Mouse (Mus musculus) lung, embryonic 14.5 days (tissue): ENCODE data around the gene Fzd2. TPM values are rescaled to one million over a fixed set of nuclear protein-coding genes. Genes with fewer than 3 reads are reported as not detected.
"Not testable (repeated sequence)": the region's sequence is repeated elsewhere in the genome, so short reads cannot be mapped to it uniquely, and the experiment has no call there.

Source experiments
- ATAC-seq: fragments of 200-750 bp; cut with Nextera tagmentation; 2 replicates; pipeline ENCODE4 v1.8.0; 2017; ENCODE audit warnings: mild to moderate bottlenecking, moderate TSS enrichment, moderate library complexity; ENCODE audit not compliant: insufficient read depth
- DNase-seq: peaks from one replicate; pipeline ENCODE4 v3.0.0-alpha.2; 2015
- H3K27ac ChIP-seq: fragments of 300-500 bp; sonication (generic); 2 replicates; pipeline ENCODE4 v1.5.1; 2014; ENCODE audit warnings: low read depth, mild to moderate bottlenecking, moderate library complexity
- H3K27me3 ChIP-seq: fragments of 300-500 bp; sonication (generic); 2 replicates; pipeline ENCODE4 v1.6.1; 2014; ENCODE audit warnings: low read length, control low read depth; ENCODE audit not compliant: insufficient read depth
- H3K36me3 ChIP-seq: fragments of 300-500 bp; sonication (generic); 2 replicates; pipeline ENCODE4 v1.6.1; 2014; ENCODE audit warnings: control low read depth; ENCODE audit not compliant: insufficient read depth
- H3K4me1 ChIP-seq: fragments of 300-500 bp; sonication (generic); 2 replicates; pipeline ENCODE4 v1.6.1; 2014; ENCODE audit warnings: antibody characterized with exemption, control low read depth; ENCODE audit not compliant: insufficient read depth
- H3K4me2 ChIP-seq: fragments of 300-500 bp; sonication (generic); 2 replicates; pipeline ENCODE4 v1.6.1; 2014; ENCODE audit warnings: mild to moderate bottlenecking
- H3K4me3 ChIP-seq: fragments of 300-500 bp; sonication (generic); 2 replicates; pipeline ENCODE4 v1.5.1; 2014; ENCODE audit warnings: low read depth, low read length
- H3K9ac ChIP-seq: fragments of 300-500 bp; sonication (generic); 2 replicates; pipeline ENCODE4 v1.6.1; 2014
- H3K9me3 ChIP-seq: fragments of 300-500 bp; sonication (generic); 2 replicates; pipeline ENCODE4 v1.6.1; 2016; ENCODE audit warnings: low read depth, low read length, control low read depth
- CTCF ChIP-seq: IDR thresholded peaks from 2 replicates; pipeline ENCODE4 v1.5.1; 2016; ENCODE audit warnings: antibody characterized with exemption, low read depth
- WGBS: fragments of 180-500 bp; shearing (Covaris S2); extraction: QIAGEN DNeasy Blood & Tissue Kit; methylation state at CpG from one replicate; pipeline ENCODE4 v1.1.7; 2014; 5-methylcytosine and 5-hydroxymethylcytosine counted together
- polyA plus RNA-seq: library from polyadenylated mRNA; unstranded; fragments of >200 nt; fragmentation: Nextera tagmentation; extraction: Ambion mirVana; gene quantifications from 2 replicates; pipeline ENCODE4 v1.2.1, GENCODE M21; 2014

Fzd2 gene
- 40.0 and 42.9 TPM in 2 replicates for polyA plus RNA-seq

GRCm38 (mm10) chr11:102604010-102604584 lies at the start of gene Fzd2:
Gene Fzd2 (plus strand): TSS chr11:102604396.
- Histone ChIP-seq H3K4me1 (peaks cover 6% of the 10 kb centered on the region; the same call in 1 of the 2 replicates), H3K4me2 (peak within 1 kb of the TSS; percentile 80), H3K9ac (peak within 1 kb of the TSS; percentile 96), H3K27ac (peak within 1 kb of the TSS; percentile 99), H3K27me3 (no peaks in the 10 kb centered on the region; the same call in 1 of the 2 replicates), H3K4me3 (peak within 1 kb of the TSS; percentile 89), H3K9me3 (no peaks in the 10 kb centered on the region), H3K36me3 (peaks cover 7% of the 10 kb centered on the region)
- ATAC-seq (peak; percentile 93), DNase-seq (peak; percentile 98)
- TF ChIP-seq CTCF, result no peak
- WGBS, result under 1% methylated on average over 31 of the region's 31 CpGs

- peak overlapping the region; percentile 98 for H3K9ac ChIP-seq
- ATAC-seq (peak; percentile 39), DNase-seq (peak; percentile 27)
- H3K27ac ChIP-seq, result peak overlapping the region; percentile 94
- TF ChIP-seq CTCF, result no peak
- H3K27me3 ChIP-seq, result no peaks in the 10 kb centered on the region
- under 1% methylated on average over 37 of the region's 39 CpGs for WGBS
- no peaks in the 10 kb centered on the region for H3K9me3 ChIP-seq
- H3K36me3 ChIP-seq, result no peaks in the 10 kb centered on the region
- H3K4me1 ChIP-seq, result peaks cover 10% of the 10 kb centered on the region; the same call in 1 of the 2 replicates
- peak overlapping the region; percentile 98 for H3K4me3 ChIP-seq
- peak overlapping the region; percentile 90 for H3K4me2 ChIP-seq
Observed at GRCm38 (mm10) chr11:102555400-102556030, 48.7 kb upstream of the Fzd2 start.

GRCm38 (mm10) chr11:102556031-102556715 lies 48.0 kb upstream of the Fzd2 start, which contains the start of gene Gpatch8:
Gene Gpatch8 (minus strand): TSS chr11:102556392.
- Histone ChIP-seq H3K27me3 (no peaks in the 10 kb centered on the region), H3K4me3 (peak within 1 kb of the TSS; percentile 98), H3K9me3 (no peaks in the 10 kb centered on the region), H3K36me3 (no peaks in the 10 kb centered on the region), H3K4me2 (peak within 1 kb of the TSS; percentile 90), H3K4me1 (peaks cover 10% of the 10 kb centered on the region; the same call in 1 of the 2 replicates), H3K9ac (peak within 1 kb of the TSS; percentile 98), H3K27ac (peak within 1 kb of the TSS; percentile 94)
- no peak for TF ChIP-seq CTCF
- peak; percentile 97 for ATAC-seq
- DNase-seq, result peak; percentile 99
- WGBS, result under 1% methylated on average over 45 of the region's 55 CpGs

GRCm38 (mm10) chr11:102556716-102557074 lies 47.5 kb upstream of the Fzd2 start:
- no peak for TF ChIP-seq CTCF
- Histone ChIP-seq H3K9ac (no peak overlapping the region), H3K4me2 (peak overlapping the region; percentile 90), H3K36me3 (no peaks in the 10 kb centered on the region), H3K27ac (peak overlapping the region; percentile 94; the same call in 1 of the 2 replicates), H3K27me3 (no peaks in the 10 kb centered on the region), H3K4me3 (peak overlapping the region; percentile 98), H3K4me1 (peaks cover 10% of the 10 kb centered on the region; the same call in 1 of the 2 replicates), H3K9me3 (no peaks in the 10 kb centered on the region)
- ATAC-seq (no peak), DNase-seq (no peak)
- WGBS, result 9% methylated on average over 3 of the region's 3 CpGs

GRCm38 (mm10) chr11:102557386-102557785 lies 46.8 kb upstream of the Fzd2 start:
- no peak overlapping the region for H3K4me3 ChIP-seq
- no peaks in the 10 kb centered on the region for H3K9me3 ChIP-seq
- H3K4me1 ChIP-seq, result peaks cover 10% of the 10 kb centered on the region; the same call in 1 of the 2 replicates
- ATAC-seq (no peak), DNase-seq (no peak)
- no peaks in the 10 kb centered on the region for H3K36me3 ChIP-seq
- WGBS, result 100% methylated on average over 1 of the region's 1 CpGs
- no peaks in the 10 kb centered on the region for H3K27me3 ChIP-seq
- no peak overlapping the region for H3K4me2 ChIP-seq
- TF ChIP-seq CTCF, result no peak
- H3K9ac ChIP-seq, result no peak overlapping the region
- no peak overlapping the region for H3K27ac ChIP-seq

GRCm38 (mm10) chr11:102558704-102559103 lies 45.5 kb upstream of the Fzd2 start:
- no peak for DNase-seq
- WGBS, result 88% methylated on average over 4 of the region's 5 CpGs

GRCm38 (mm10) chr11:102564952-102565671 lies 39.1 kb upstream of the Fzd2 start:
- peak overlapping the region; percentile 44 for H3K27ac ChIP-seq
- ATAC-seq, H3K9ac ChIP-seq, H3K36me3 ChIP-seq, H3K9me3 ChIP-seq, H3K4me3 ChIP-seq, DNase-seq, H3K4me2 ChIP-seq, H3K27me3 ChIP-seq, H3K4me1 ChIP-seq: not testable (repeated sequence)
- WGBS, result 53% methylated on average over 14 of the region's 14 CpGs

More at GRCm38 (mm10) chr11:102558704-102559103, 45.5 kb upstream of the Fzd2 start:
- H3K27ac ChIP-seq, result no peak overlapping the region
- no peak overlapping the region for H3K4me3 ChIP-seq
- peaks cover 10% of the 10 kb centered on the region; the same call in 1 of the 2 replicates for H3K4me1 ChIP-seq
- no peaks in the 10 kb centered on the region for H3K36me3 ChIP-seq
- no peak overlapping the region for H3K4me2 ChIP-seq
- H3K27me3 ChIP-seq, result no peaks in the 10 kb centered on the region
- ATAC-seq, result no peak
- H3K9ac ChIP-seq, result no peak overlapping the region
- H3K9me3 ChIP-seq, result no peaks in the 10 kb centered on the region
- no peak for TF ChIP-seq CTCF
